Mouse (Mus musculus): ENCODE results near the gene Prkd1. TPM values are rescaled to one million over a fixed set of nuclear protein-coding genes. Genes with fewer than 3 reads are reported as not detected.
A peak's percentile ranks its signal among the peaks of the same experiment; 100 is the strongest.

Prkd1 gene
- total RNA-seq, 2 experiments from 2014 or later, result 7.1 to 7.4 TPM

DNA sequence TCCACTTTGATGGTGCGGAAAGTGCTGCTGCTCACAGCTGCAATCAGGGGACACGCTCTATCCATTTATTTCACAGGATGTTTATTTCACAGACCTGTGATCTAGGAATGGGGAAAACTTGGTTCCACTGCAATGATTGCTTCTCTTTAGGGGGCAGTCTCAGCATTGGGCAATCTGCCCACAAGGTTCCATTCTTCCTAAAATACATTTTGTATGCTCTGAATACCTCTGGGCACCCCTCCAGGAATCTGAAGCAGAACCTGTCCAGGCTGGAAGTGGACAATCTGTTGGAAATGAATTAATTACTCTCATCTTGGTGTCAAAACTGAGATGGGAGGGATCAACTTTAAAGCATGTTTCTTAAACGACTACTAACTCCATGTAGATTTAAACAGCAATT, 152.9 kb downstream of the Prkd1 start:
- intact Hi-C loops (cut with DNase I), result no loop called here
- no peak for DNase-seq (ENCODE audit: low spot score in 2 of 2)

DNA sequence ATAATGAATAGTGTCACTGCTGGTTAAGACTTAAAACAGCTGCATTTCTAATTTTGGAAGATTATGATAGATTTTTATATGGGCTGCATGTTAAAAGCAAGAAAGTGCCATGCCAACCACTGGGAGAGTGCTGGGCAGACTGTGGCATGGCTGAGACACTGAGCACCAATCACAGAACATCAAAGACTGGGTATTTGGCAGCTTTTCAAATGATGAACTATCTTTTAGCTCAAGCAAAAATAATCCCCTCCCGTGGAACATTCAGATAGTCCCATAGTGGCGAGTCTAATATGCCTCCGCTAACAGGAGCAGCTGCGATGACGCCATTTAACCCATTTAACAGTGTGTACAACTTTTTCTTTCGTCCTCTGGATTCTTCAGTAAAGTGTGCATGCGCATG, 169.1 kb downstream of the Prkd1 start:
- intact Hi-C loops (cut with DNase I), result no loop called here
- peak in 1 of 2 experiments; percentile 8 for DNase-seq (ENCODE audit: low spot score in 2 of 2)

DNA sequence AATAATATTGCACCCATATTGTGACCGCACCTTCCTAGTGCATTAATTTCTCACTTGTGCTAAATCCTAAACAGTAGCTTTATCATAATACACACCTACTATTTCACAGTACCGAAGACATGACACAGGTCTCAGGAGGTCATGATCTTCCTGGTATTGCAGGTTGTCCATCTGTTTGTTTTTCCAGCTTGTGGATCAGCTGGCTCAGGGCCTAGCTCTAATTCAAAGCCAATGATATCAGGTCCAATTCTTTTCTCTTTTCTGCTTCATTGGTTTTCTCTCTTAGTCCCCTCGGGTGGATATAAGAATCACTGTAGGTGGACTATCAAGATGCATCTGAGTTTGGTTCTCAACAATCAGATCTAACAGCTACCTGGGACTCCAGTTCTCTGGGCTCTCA, 191.7 kb downstream of the Prkd1 start:
- DNase-seq (ENCODE audit: low spot score in 2 of 2), result no peak
- intact Hi-C loops (cut with DNase I), result no loop called here

DNA sequence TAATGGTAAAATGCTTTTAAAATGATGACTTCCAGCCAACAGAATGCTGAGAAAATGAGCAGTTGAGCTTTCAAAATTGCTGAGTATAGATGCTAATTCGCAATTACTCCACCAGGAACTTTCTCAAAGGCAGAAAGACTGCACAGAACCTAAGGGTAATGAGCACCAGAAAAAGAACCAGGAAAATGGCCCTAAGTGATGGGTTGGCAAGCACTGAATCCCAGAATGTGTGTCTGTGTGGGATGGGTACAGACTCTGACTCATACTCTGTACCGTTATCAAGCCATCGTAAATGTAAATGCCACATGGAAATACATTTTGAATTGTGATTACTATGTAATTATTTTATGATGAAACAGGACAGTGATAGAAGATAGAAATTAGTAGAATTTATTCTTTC, 197.1 kb downstream of the Prkd1 start:
- intact Hi-C loops (cut with DNase I), result no loop called here
- DNase-seq (ENCODE audit: low spot score in 2 of 2), result peak; percentile 14 to 30

DNA sequence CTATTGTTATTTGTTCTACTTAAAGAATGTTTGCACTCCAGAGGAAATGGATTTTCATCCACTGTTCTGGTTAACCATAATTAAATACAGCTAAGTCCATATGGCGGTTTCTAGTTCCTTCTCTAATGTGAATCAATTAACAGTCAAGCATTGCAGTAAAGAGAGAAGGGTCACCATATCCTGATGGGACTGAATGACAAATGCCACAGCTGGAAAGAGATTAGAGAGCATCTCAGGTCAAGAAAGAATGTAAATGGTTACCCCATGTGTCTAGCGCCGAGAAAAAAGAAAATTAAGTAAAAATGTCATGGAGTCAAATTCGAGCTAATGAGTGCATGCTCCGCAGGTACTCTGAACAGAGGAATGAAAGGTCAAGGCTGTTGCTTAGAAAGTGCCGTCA, 212.2 kb downstream of the Prkd1 start:
- intact Hi-C loops (cut with DNase I), result no loop called here
- DNase-seq (ENCODE audit: low spot score in 2 of 2), result no peak

DNA sequence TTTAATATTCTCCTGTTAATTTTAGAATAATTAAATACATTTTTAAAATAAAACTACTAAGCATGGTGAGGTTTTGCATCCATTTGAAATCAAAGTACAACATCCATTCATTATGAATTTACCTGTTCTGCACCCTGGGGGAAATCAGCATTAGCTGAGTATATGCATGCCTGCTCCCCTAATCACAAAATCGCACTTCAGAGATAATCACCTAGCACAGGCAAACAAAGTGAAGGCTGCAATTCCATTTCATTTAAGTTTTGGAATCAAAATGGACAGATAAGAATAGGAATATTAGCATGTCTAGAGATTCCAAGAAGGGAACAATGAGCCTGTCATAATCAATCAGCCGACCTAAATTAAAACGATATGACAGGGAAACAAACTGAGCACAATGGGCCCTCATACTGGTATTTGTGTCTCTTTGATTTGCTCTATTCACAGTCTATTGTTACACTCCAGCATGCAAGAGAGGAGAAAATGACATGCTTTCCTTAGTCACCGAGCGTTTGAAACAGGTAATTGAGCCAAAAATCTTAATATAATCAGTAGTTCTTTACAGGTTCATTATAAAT, 218.7 kb downstream of the Prkd1 start:
- intact Hi-C loops (cut with DNase I), result no loop called here
- DNase-seq (ENCODE audit: low spot score in 2 of 2), result no peak

DNA sequence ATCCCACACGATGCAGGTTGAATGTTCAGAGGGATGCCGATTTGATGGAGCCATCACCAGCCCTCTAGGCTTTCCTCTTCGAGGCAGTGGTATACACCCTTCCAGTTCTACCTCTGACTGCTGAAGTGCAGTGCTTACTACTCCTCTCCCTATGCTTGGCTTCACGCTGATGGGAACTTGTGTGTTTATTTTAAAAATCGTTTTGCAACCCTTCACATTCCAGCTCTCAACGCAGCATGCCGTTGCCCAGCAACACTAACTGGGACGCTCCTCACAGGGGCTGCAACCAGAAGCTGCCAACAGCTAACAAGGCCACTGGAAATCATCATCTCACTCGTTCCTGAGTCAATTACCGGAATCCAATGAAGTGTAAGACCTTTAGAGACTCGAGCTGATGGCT, 296.5 kb downstream of the Prkd1 start:
- peak; percentile 45 to 60 for DNase-seq (ENCODE audit: low spot score in 2 of 2)
- intact Hi-C loops (cut with DNase I), result no loop called here

DNA sequence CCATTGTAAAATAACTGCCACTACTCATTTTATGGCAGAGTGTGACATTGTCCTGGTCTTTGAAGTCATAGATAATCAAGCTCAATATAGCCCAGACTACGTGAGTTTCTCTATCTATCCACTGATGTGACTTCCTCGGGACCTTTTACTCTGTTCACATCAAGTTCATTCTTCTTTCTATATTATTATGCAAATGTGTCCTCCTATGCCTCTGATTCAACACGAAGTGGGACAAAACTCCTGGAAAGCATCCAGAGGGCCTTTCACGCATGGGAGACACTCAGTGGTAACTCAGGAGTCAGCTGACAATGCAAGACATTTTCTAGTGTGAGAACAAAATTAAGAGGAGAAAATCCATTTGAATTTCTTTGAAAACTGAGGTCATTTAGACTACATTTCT, 315.7 kb downstream of the Prkd1 start:
- no peak for DNase-seq (ENCODE audit: low spot score in 2 of 2)
- intact Hi-C loops (cut with DNase I), result no loop called here

DNA sequence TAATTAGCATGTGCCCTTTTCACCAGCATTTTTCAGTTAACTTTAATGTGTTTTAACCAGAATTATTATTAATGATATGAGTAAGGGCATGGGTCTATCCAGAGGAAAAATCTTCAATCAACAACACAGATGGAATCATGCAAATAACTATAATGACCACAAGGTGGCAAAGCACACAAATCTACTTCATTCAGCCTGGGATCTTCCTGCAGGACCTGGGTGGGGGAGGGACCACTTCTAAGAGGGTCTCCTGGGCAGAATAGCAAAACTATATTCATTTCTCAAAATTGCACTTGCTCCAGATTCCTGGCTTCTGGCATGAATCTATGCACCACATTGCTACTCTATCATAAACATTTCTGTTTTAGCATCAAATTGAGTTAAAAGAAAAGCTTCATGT, 334.3 kb downstream of the Prkd1 start:
- peak; percentile 12 to 17 for DNase-seq (ENCODE audit: low spot score in 2 of 2)

DNA sequence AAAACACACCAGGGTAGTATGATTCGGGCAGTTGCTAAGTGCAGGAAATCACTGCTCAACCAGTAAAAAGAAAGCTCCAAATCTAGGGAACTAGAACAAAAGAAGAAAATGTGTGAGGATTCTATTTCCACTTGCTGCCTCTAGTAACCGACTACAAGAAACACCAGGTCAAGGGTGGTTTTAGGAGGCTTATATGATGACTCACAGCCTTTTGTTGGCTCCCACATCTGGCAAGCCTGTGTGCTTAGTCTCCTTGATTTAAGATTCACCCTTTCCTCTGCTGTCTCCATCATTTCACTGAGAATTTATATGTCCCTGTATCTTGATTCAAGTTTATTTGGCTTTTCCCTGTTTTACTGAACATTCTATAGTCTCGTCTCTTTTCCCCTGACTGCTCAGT, 339.6 kb downstream of the Prkd1 start:
- intact Hi-C loops (cut with DNase I), result no loop called here

More for the DNA sequence above, 334.3 kb downstream of the Prkd1 start:
- intact Hi-C loops (cut with DNase I), result loop anchor here (1.0 to 5.0 kb wide), 3 partner anchors 383 to 873 kb away; no protein-coding TSS in a partner anchor

DNA sequence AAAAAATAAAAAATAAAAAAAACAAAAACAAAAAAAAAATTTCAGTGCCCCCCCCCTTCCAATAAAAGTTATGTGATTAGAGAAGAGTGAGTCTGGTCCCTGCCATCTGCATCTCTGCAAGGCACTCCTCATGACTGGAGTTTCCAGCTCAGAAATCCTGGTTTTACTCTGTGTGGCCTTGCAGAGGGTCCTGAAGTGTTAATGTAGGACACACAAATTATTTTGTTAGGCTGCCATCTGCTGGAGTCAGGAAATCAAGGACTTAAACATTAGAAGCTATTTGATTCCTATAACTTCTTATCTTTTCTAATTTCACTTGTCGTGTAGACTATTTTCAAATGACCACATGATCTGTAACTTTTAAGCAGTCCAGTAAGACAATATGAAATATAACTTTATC, 347.6 kb downstream of the Prkd1 start:
- intact Hi-C loops (cut with DNase I), result loop anchor here (5.0 kb wide), 2 partner anchors 909 to 929 kb away; no protein-coding TSS in a partner anchor
- DNase-seq (ENCODE audit: low spot score in 2 of 2), result peak; percentile 31 to 57

More for the DNA sequence above, 339.6 kb downstream of the Prkd1 start:
- DNase-seq (ENCODE audit: low spot score in 2 of 2), result no peak

DNA sequence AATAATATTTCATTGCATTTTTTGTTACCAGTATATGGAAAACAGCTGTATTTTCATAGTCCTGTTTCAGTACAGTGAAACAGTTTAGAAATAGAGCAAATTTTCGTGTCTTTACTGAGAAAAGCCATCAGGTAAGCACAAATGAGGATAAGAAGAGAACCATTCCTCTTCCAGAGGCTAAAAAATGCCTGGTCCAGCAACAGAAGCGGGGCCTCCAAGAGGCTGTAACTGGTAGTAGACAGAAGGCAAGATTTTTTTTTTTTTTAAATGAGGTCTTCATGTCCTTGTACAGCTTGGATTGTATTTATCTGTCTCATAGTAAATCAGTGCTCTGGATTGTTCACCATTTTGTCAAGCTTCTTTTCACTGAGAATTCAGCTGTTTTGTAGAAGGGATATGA, 352.8 kb downstream of the Prkd1 start:
- intact Hi-C loops (cut with DNase I), result no loop called here
- no peak for DNase-seq (ENCODE audit: low spot score in 2 of 2)

DNA sequence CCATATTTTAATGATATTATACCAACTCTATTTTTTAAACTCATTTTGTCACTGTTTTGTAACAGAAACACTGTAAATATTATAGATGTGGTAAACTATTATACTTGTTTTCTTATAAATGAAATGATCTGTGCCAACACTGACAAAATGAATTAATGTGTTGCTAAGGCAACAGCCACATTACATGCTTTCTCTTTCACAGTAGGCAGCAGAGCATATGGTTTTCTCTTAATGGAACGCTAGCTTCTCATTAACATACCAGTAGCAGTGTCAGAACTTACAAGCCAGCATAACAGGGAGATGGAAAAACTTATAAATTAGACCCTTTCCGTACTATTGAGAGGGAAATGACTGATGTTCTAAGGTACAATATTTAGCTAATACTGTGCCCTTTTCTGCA, 353.3 kb downstream of the Prkd1 start:
- intact Hi-C loops (cut with DNase I), result no loop called here
- peak in 1 of 2 experiments; percentile 10 for DNase-seq (ENCODE audit: low spot score in 2 of 2)

DNA sequence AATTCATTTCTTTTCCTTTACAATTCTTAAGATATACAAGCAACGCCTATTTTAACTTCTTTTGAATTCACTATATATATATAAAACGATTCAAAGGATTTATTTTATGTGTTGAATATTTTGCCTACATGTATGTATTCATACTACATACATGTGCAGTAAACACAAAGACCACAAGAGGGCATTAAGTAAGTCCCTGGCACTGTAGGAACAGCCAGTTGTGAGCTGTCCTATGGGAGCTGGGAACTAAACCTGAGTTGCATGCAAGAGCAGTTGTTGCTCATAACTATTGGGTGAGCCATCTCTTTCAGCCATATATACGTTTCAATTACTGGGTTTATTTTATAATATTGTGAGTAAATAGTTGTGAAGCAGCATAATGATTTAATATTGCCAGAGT, 356.1 kb downstream of the Prkd1 start:
- intact Hi-C loops (cut with DNase I), result no loop called here
- DNase-seq (ENCODE audit: low spot score in 2 of 2), result no peak

Measured in left cerebral cortex, postnatal 14 days (tissue).